Mouse (Mus musculus): ENCODE results near the gene Gm13287. TPM values are rescaled to one million over a fixed set of nuclear protein-coding genes. Genes with fewer than 3 reads are reported as not detected.
"Not testable (repeated sequence)": the region's sequence is repeated elsewhere in the genome, so short reads cannot be mapped to it uniquely, and the experiment has no call there.

Gene Gm13287
- polyA plus RNA-seq, 1 experiment from 2014 or later, result not detected

- no peak within 1 kb of the TSS for H3K4me3 ChIP-seq
- 86% methylated on average over 1 of the region's 1 CpGs for WGBS
Observed at GRCm38 (mm10) chr4:88819659-88820058, 16.6 kb downstream of the Gm13287 start, which contains the start of gene Ifna11. Gene Ifna11, plus strand, starts transcription at chr4:88819959.

DNA sequence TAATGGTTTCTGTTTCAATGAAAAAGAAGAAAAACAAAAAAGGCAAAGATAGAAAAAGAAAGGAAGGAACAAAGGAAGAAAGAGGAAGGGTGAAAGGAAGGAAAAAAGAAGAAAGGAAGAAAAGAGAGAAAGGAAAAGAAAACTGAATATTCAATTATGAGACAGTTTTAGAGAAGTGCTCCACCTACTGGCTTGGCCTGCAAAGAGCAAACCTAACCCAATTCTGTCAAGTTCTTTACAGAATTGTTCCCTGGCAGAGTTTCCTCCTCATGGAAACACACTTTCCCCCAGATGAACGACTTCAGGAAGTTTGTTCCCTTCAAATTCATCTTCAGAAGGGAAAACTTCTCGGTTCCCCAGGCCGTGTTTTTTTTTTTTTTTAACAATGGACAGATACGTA is 19.9 kb downstream of the Gm13287 start:
- Histone ChIP-seq H3K9me3 (replicated peaks) (no peaks in the 10 kb centered on the region), H3K27ac (replicated peaks) (no peak overlapping the region), H3K36me3 (no peaks in the 10 kb centered on the region), H3K4me1 (no peaks in the 10 kb centered on the region), H3K27me3 (ENCODE audit: low read depth, poor library complexity, severe bottlenecking) (no peaks in the 10 kb centered on the region), H3K4me3 (no peak overlapping the region)
- 29% methylated on average over 4 of the region's 4 CpGs for WGBS
- DNase-seq (ENCODE audit: low spot score), result no peak

More at GRCm38 (mm10) chr4:88819659-88820058, 16.6 kb downstream of the Gm13287 start, which contains the start of gene Ifna11:
- Histone ChIP-seq H3K9me3 (replicated peaks) (no peaks in the 10 kb centered on the region), H3K4me1 (no peaks in the 10 kb centered on the region), H3K27me3 (ENCODE audit: low read depth, poor library complexity, severe bottlenecking) (no peaks in the 10 kb centered on the region), H3K27ac (replicated peaks) (no peak within 1 kb of the TSS), H3K36me3 (no peaks in the 10 kb centered on the region)
- no peak for DNase-seq (ENCODE audit: low spot score)

- not testable (repeated sequence) for H3K27me3 ChIP-seq (ENCODE audit: low read depth, poor library complexity, severe bottlenecking); H3K9me3 ChIP-seq (replicated peaks); H3K4me1 ChIP-seq; DNase-seq (ENCODE audit: low spot score); H3K4me3 ChIP-seq; H3K36me3 ChIP-seq; H3K27ac ChIP-seq (replicated peaks)
Observed at GRCm38 (mm10) chr4:88827116-88827515, 24.1 kb downstream of the Gm13287 start, which contains the start of gene Ifna6. Gene Ifna6, plus strand, starts transcription at chr4:88827416.

DNA sequence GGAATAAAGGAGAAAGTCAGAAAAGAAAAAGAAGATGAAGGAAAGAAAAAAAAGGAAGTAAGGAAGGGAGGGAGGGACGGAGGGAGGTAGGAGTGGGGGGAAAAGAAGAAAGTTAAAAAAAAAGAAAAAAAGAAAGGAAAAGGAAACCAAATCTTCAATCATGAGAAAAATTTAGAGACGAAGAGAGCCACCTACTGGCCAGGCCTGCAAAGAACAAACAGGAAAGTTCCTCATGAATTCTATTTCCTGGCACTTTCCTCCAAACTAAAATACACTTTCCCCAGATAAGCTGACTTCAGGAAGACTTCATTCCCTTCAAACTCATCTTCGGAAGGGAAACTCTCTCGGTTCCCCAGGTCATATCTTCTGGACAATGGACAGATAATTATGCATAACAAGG is 27.5 kb downstream of the Gm13287 start:
- DNase-seq (ENCODE audit: low spot score), result no peak
- H3K4me3 ChIP-seq, result no peak overlapping the region
- H3K9me3 ChIP-seq (replicated peaks), result no peaks in the 10 kb centered on the region
- no peak overlapping the region for H3K27ac ChIP-seq (replicated peaks)
- no peaks in the 10 kb centered on the region for H3K36me3 ChIP-seq
- WGBS, result 31% methylated on average over 4 of the region's 4 CpGs
- no peaks in the 10 kb centered on the region for H3K27me3 ChIP-seq (ENCODE audit: low read depth, poor library complexity, severe bottlenecking)
- no peaks in the 10 kb centered on the region for H3K4me1 ChIP-seq

- not testable (repeated sequence) for H3K4me1 ChIP-seq
Observed at GRCm38 (mm10) chr4:88835225-88835624, 32.2 kb downstream of the Gm13287 start, which contains the start of gene Ifna5. Gene Ifna5, plus strand, starts transcription at chr4:88835525.

GRCm38 (mm10) chr4:88838828-88839227 is 35.8 kb downstream of the Gm13287 start:
- Histone ChIP-seq H3K4me1 (no peaks in the 10 kb centered on the region), H3K27ac (replicated peaks) (no peak overlapping the region), H3K9me3 (replicated peaks) (no peaks in the 10 kb centered on the region), H3K4me3 (no peak overlapping the region), H3K36me3 (no peaks in the 10 kb centered on the region), H3K27me3 (ENCODE audit: low read depth, poor library complexity, severe bottlenecking) (no peaks in the 10 kb centered on the region)
- DNase-seq (ENCODE audit: low spot score), result no peak
- WGBS, result 59% methylated on average over 3 of the region's 3 CpGs

More at GRCm38 (mm10) chr4:88835225-88835624, 32.2 kb downstream of the Gm13287 start, which contains the start of gene Ifna5:
- not testable (repeated sequence) for H3K27me3 ChIP-seq (ENCODE audit: low read depth, poor library complexity, severe bottlenecking); DNase-seq (ENCODE audit: low spot score); H3K27ac ChIP-seq (replicated peaks); H3K36me3 ChIP-seq; H3K9me3 ChIP-seq (replicated peaks); H3K4me3 ChIP-seq
- 70% methylated on average over 1 of the region's 1 CpGs for WGBS

- WGBS, result 86% methylated on average over 3 of the region's 3 CpGs
- Histone ChIP-seq H3K27me3 (ENCODE audit: low read depth, poor library complexity, severe bottlenecking) (no peaks in the 10 kb centered on the region), H3K9me3 (replicated peaks) (no peaks in the 10 kb centered on the region), H3K27ac (replicated peaks) (no peak overlapping the region), H3K4me3 (no peak overlapping the region), H3K36me3 (no peaks in the 10 kb centered on the region), H3K4me1 (no peaks in the 10 kb centered on the region)
- DNase-seq (ENCODE audit: low spot score), result no peak
Observed at GRCm38 (mm10) chr4:88840058-88840457, 37.0 kb downstream of the Gm13287 start.

- WGBS, result 49% methylated on average over 2 of the region's 2 CpGs
- Histone ChIP-seq H3K4me3 (no peak within 1 kb of the TSS), H3K9me3 (replicated peaks) (no peaks in the 10 kb centered on the region), H3K36me3 (no peaks in the 10 kb centered on the region), H3K4me1 (no peaks in the 10 kb centered on the region), H3K27me3 (ENCODE audit: low read depth, poor library complexity, severe bottlenecking) (no peaks in the 10 kb centered on the region), H3K27ac (replicated peaks) (no peak within 1 kb of the TSS)
- DNase-seq (ENCODE audit: low spot score), result no peak
Observed at GRCm38 (mm10) chr4:88841438-88841911, 38.4 kb downstream of the Gm13287 start, which contains the start of gene Ifna4. Gene Ifna4, plus strand, starts transcription at chr4:88841861.

- 56% methylated on average over 2 of the region's 2 CpGs for WGBS
- no peak overlapping the region for H3K4me3 ChIP-seq
Observed at GRCm38 (mm10) chr4:88845334-88845733, 42.3 kb downstream of the Gm13287 start.

DNA sequence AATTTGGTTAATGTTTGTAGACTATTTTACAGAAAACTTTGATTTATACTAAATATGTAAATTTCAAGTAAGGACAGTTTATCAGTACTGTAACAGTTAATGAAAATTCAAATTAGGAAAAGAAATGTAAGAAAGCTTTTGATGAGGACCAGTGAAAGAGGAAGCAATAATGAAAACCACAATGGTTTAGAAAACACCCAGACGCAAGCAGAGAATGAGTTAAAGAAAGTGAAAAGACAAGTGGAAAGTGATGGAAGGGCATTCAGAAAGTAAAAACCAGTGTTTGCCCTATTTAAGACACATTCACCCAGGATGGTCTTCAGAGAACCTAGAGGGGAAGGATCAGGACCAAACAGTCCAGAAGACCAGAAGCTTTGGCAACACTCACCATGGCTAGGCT is 46.6 kb downstream of the Gm13287 start, which contains the start of gene Ifna1:
Ifna1 (plus strand) TSS at position 390 of the 400 bp plus-strand sequence.
- DNase-seq (ENCODE audit: low spot score), result no peak
- H3K4me3 ChIP-seq, result no peak within 1 kb of the TSS
- H3K9me3 ChIP-seq (replicated peaks), result no peaks in the 10 kb centered on the region
- H3K4me1 ChIP-seq, result peaks cover 8% of the 10 kb centered on the region
- WGBS, result 86% methylated on average over 1 of the region's 1 CpGs
- 0 out of 2 replicates have a peak, but pooled peaks cover 9% of the 10 kb centered on the region for H3K27me3 ChIP-seq (ENCODE audit: low read depth, poor library complexity, severe bottlenecking)
- H3K36me3 ChIP-seq, result no peaks in the 10 kb centered on the region
- no peak within 1 kb of the TSS for H3K27ac ChIP-seq (replicated peaks)

More at GRCm38 (mm10) chr4:88845334-88845733, 42.3 kb downstream of the Gm13287 start:
- no peak for DNase-seq (ENCODE audit: low spot score)
- no peak overlapping the region for H3K27ac ChIP-seq (replicated peaks)
- no peaks in the 10 kb centered on the region for H3K36me3 ChIP-seq
- 0 out of 2 replicates have a peak, but pooled peaks cover 5% of the 10 kb centered on the region for H3K27me3 ChIP-seq (ENCODE audit: low read depth, poor library complexity, severe bottlenecking)
- no peaks in the 10 kb centered on the region for H3K9me3 ChIP-seq (replicated peaks)
- no peaks in the 10 kb centered on the region for H3K4me1 ChIP-seq

DNA sequence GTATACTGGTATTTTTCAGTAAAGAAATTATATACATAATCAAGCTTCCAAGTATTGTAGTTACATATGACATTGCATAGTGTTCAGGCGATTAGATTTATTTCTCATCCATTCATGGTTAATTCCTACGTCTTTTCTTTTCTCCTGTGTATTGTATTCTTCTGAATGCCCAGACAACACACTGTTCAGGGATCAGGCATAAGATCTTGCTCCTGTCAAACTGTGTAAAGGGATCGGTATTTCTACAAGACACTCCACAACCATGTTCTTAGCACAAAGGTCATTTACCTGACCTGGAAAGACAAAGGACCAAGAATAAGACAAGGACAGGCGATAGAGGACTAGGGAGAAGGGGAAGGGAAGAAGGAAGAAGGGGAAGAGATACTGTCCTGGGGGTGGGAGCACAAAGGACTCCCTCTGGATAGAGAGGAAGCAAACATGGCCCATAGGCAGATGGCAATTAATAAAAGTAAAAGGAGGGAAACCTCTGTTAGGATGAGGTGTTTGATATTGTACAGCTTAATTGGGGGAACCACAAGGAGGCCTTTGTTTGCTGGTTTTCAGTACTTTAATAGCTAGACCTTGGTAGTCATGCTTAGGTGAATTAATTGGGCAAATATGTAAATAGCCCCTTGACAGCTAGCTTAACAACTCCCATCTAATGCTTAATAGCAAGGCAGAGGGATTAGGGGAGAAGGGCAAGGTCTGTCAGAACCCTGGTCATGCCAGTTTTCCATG is 48.1 kb downstream of the Gm13287 start:
- H3K9me3 ChIP-seq (replicated peaks), result no peaks in the 10 kb centered on the region
- H3K27me3 ChIP-seq (ENCODE audit: low read depth, poor library complexity, severe bottlenecking), result 0 out of 2 replicates have a peak, but pooled peaks cover 9% of the 10 kb centered on the region
- no peak overlapping the region for H3K27ac ChIP-seq (replicated peaks)
- WGBS, result 37% methylated on average over 4 of the region's 4 CpGs
- peaks cover 8% of the 10 kb centered on the region for H3K4me1 ChIP-seq
- no peak overlapping the region for H3K4me3 ChIP-seq
- no peaks in the 10 kb centered on the region for H3K36me3 ChIP-seq
- DNase-seq (ENCODE audit: low spot score), result no peak
